Mouse (Mus musculus): ENCODE measurements around the gene Hoxb9. TPM values are rescaled to one million over a fixed set of nuclear protein-coding genes. Genes with fewer than 3 reads are reported as not detected.

Gene Hoxb9
- polyA plus RNA-seq, 1 experiment from 2014 or later = 22.3 TPM

- Histone ChIP-seq H3K4me1 (peaks cover 43% of the 10 kb centered on the region), H3K36me3 (no peaks in the 10 kb centered on the region), H3K9ac (peak overlapping the region; percentile 96), H3K27me3 (no peaks in the 10 kb centered on the region), H3K9me3 (replicated peaks) (no peaks in the 10 kb centered on the region), H3K27ac (peak overlapping the region; percentile 100), H3K4me3 (replicated peaks) (peak overlapping the region; percentile 80), H3K4me2 (peak overlapping the region; percentile 90)
- ATAC-seq (replicated peaks; ENCODE audit: low FRiP score) = no peak
- WGBS = 33% methylated on average over 1 of the region's 1 CpGs
These were observed 17.4 kb downstream of the Hoxb9 start for GRCm38 (mm10) chr11:96288455-96289221.

- Histone ChIP-seq H3K9me3 (replicated peaks) (no peaks in the 10 kb centered on the region), H3K4me3 (replicated peaks) (peak overlapping the region; percentile 80), H3K4me2 (peak overlapping the region; percentile 90), H3K27me3 (no peaks in the 10 kb centered on the region), H3K4me1 (peaks cover 42% of the 10 kb centered on the region), H3K9ac (peak overlapping the region; percentile 96), H3K27ac (peak overlapping the region; percentile 100), H3K36me3 (no peaks in the 10 kb centered on the region)
- 25% methylated on average over 21 of the region's 21 CpGs for WGBS
- ATAC-seq (replicated peaks; ENCODE audit: low FRiP score) = no peak
These were observed 18.0 kb downstream of the Hoxb9 start for GRCm38 (mm10) chr11:96289293-96289692.

GRCm38 (mm10) chr11:96289837-96290236 is 18.6 kb downstream of the Hoxb9 start:
- H3K27me3 ChIP-seq = no peaks in the 10 kb centered on the region
- peak overlapping the region; percentile 96 for H3K9ac ChIP-seq
- H3K4me1 ChIP-seq = peaks cover 42% of the 10 kb centered on the region
- 32% methylated on average over 6 of the region's 6 CpGs for WGBS
- H3K4me2 ChIP-seq = peak overlapping the region; percentile 90
- peak overlapping the region; percentile 80 for H3K4me3 ChIP-seq (replicated peaks)
- H3K27ac ChIP-seq = peak overlapping the region; percentile 100
- H3K36me3 ChIP-seq = no peaks in the 10 kb centered on the region
- H3K9me3 ChIP-seq (replicated peaks) = no peaks in the 10 kb centered on the region
- ATAC-seq (replicated peaks; ENCODE audit: low FRiP score) = no peak

- ATAC-seq (replicated peaks; ENCODE audit: low FRiP score) = no peak
- Histone ChIP-seq H3K36me3 (no peaks in the 10 kb centered on the region), H3K27me3 (no peaks in the 10 kb centered on the region), H3K4me2 (peak overlapping the region; percentile 90), H3K4me3 (replicated peaks) (peak overlapping the region; percentile 80), H3K9me3 (replicated peaks) (no peaks in the 10 kb centered on the region), H3K4me1 (peaks cover 47% of the 10 kb centered on the region), H3K9ac (peak overlapping the region; percentile 96), H3K27ac (peak overlapping the region; percentile 100)
- 23% methylated on average over 17 of the region's 17 CpGs for WGBS
These were observed 19.6 kb downstream of the Hoxb9 start for GRCm38 (mm10) chr11:96290705-96291355.

GRCm38 (mm10) chr11:96291681-96292564 is 20.7 kb downstream of the Hoxb9 start, which contains the start of gene Hoxb6:
Gene Hoxb6 (plus strand): TSS chr11:96292476.
- 3% methylated on average over 22 of the region's 22 CpGs for WGBS
- peak within 1 kb of the TSS; percentile 100 for H3K27ac ChIP-seq
- H3K27me3 ChIP-seq = no peaks in the 10 kb centered on the region
- H3K36me3 ChIP-seq = no peaks in the 10 kb centered on the region
- peak within 1 kb of the TSS; percentile 90 for H3K4me2 ChIP-seq
- no peaks in the 10 kb centered on the region for H3K9me3 ChIP-seq (replicated peaks)
- ATAC-seq (replicated peaks; ENCODE audit: low FRiP score) = peak; percentile 71
- H3K4me1 ChIP-seq = peaks cover 58% of the 10 kb centered on the region
- peak within 1 kb of the TSS; percentile 80 for H3K4me3 ChIP-seq (replicated peaks)
- peak within 1 kb of the TSS; percentile 96 for H3K9ac ChIP-seq

GRCm38 (mm10) chr11:96292565-96293301 is 21.5 kb downstream of the Hoxb9 start:
- Histone ChIP-seq H3K4me1 (peaks cover 60% of the 10 kb centered on the region), H3K4me2 (peak overlapping the region; percentile 90), H3K36me3 (no peaks in the 10 kb centered on the region), H3K27ac (peak overlapping the region; percentile 100), H3K9ac (peak overlapping the region; percentile 96), H3K4me3 (replicated peaks) (peak overlapping the region; percentile 80), H3K27me3 (no peaks in the 10 kb centered on the region), H3K9me3 (replicated peaks) (no peaks in the 10 kb centered on the region)
- 3% methylated on average over 12 of the region's 12 CpGs for WGBS
- ATAC-seq (replicated peaks; ENCODE audit: low FRiP score) = no peak

GRCm38 (mm10) chr11:96293302-96293921 is 22.2 kb downstream of the Hoxb9 start:
- Histone ChIP-seq H3K27ac (peak overlapping the region; percentile 100), H3K36me3 (no peaks in the 10 kb centered on the region), H3K27me3 (no peaks in the 10 kb centered on the region), H3K4me3 (replicated peaks) (peak overlapping the region; percentile 80), H3K9ac (peak overlapping the region; percentile 96), H3K4me2 (peak overlapping the region; percentile 90), H3K4me1 (peaks cover 60% of the 10 kb centered on the region), H3K9me3 (replicated peaks) (no peaks in the 10 kb centered on the region)
- under 1% methylated on average over 22 of the region's 22 CpGs for WGBS
- no peak for ATAC-seq (replicated peaks; ENCODE audit: low FRiP score)

- peak overlapping the region; percentile 90 for H3K4me2 ChIP-seq
- H3K9ac ChIP-seq = peak overlapping the region; percentile 96
- peaks cover 58% of the 10 kb centered on the region for H3K4me1 ChIP-seq
- no peaks in the 10 kb centered on the region for H3K9me3 ChIP-seq (replicated peaks)
- under 1% methylated on average over 32 of the region's 32 CpGs for WGBS
- H3K27me3 ChIP-seq = no peaks in the 10 kb centered on the region
- H3K4me3 ChIP-seq (replicated peaks) = peak overlapping the region; percentile 80
- H3K27ac ChIP-seq = peak overlapping the region; percentile 100
- ATAC-seq (replicated peaks; ENCODE audit: low FRiP score) = peak; percentile 44
- H3K36me3 ChIP-seq = no peaks in the 10 kb centered on the region
These were observed 23.2 kb downstream of the Hoxb9 start for GRCm38 (mm10) chr11:96294245-96295091.

GRCm38 (mm10) chr11:96295092-96295835 is 24.0 kb downstream of the Hoxb9 start:
- ATAC-seq (replicated peaks; ENCODE audit: low FRiP score) = peak; percentile 26; the same call in 1 of the 2 replicates
- peaks cover 60% of the 10 kb centered on the region for H3K4me1 ChIP-seq
- H3K4me3 ChIP-seq (replicated peaks) = peak overlapping the region; percentile 80
- H3K27ac ChIP-seq = peak overlapping the region; percentile 100
- no peaks in the 10 kb centered on the region for H3K9me3 ChIP-seq (replicated peaks)
- H3K27me3 ChIP-seq = no peaks in the 10 kb centered on the region
- WGBS = 1% methylated on average over 30 of the region's 30 CpGs
- H3K36me3 ChIP-seq = no peaks in the 10 kb centered on the region
- H3K9ac ChIP-seq = peak overlapping the region; percentile 96
- peak overlapping the region; percentile 90 for H3K4me2 ChIP-seq

GRCm38 (mm10) chr11:96296997-96297396 is 25.7 kb downstream of the Hoxb9 start:
- Histone ChIP-seq H3K4me2 (peak overlapping the region; percentile 90), H3K27me3 (no peaks in the 10 kb centered on the region), H3K9ac (peak overlapping the region; percentile 96), H3K36me3 (peaks cover 13% of the 10 kb centered on the region; the same call in 1 of the 2 replicates), H3K9me3 (replicated peaks) (no peaks in the 10 kb centered on the region), H3K4me3 (replicated peaks) (peak overlapping the region; percentile 80), H3K4me1 (peaks cover 61% of the 10 kb centered on the region), H3K27ac (peak overlapping the region; percentile 100)
- no peak for ATAC-seq (replicated peaks; ENCODE audit: low FRiP score)
- 11% methylated on average over 2 of the region's 2 CpGs for WGBS

All from kidney, embryonic 15.5 days (tissue).